Mouse (Mus musculus) stomach, embryonic 16.5 days (tissue): ENCODE measurements around the gene Marf1. TPM values are rescaled to one million over a fixed set of nuclear protein-coding genes. Genes with fewer than 3 reads are reported as not detected.

Source experiments
- ATAC-seq: fragments of 200-750 bp; cut with Nextera tagmentation; 2 replicates; pipeline ENCODE4 v1.8.0; 2017; ENCODE audit warnings: moderate number of reproducible peaks, moderate TSS enrichment; ENCODE audit not compliant: insufficient read depth, low FRiP score
- H3K27ac ChIP-seq: fragments of 300-500 bp; sonication (generic); 2 replicates; pipeline ENCODE4 v1.5.1; 2014; ENCODE audit warnings: low read length
- H3K27me3 ChIP-seq: fragments of 300-500 bp; sonication (generic); 2 replicates; pipeline ENCODE4 v1.6.1; 2014; ENCODE audit warnings: low read length, control low read depth, mixed read lengths; ENCODE audit not compliant: control insufficient read depth, insufficient read depth
- H3K36me3 ChIP-seq: fragments of 300-500 bp; sonication (generic); 2 replicates; pipeline ENCODE4 v1.6.1; 2014; ENCODE audit warnings: low read length; ENCODE audit not compliant: control insufficient read depth, insufficient read depth
- H3K4me1 ChIP-seq: fragments of 300-500 bp; sonication (generic); 2 replicates; pipeline ENCODE4 v1.6.1; 2014; ENCODE audit warnings: low read length, control low read depth, mixed read lengths; ENCODE audit not compliant: control insufficient read depth, insufficient read depth
- H3K4me2 ChIP-seq: fragments of 300-500 bp; sonication (generic); 2 replicates; pipeline ENCODE4 v1.6.1; 2014; ENCODE audit warnings: low read depth, low read length, mixed read lengths
- H3K4me3 ChIP-seq: fragments of 300-500 bp; sonication (generic); replicated peaks from 2 replicates; pipeline ENCODE4 v1.5.1; 2014; ENCODE audit warnings: mild to moderate bottlenecking, low read length
- H3K9ac ChIP-seq: fragments of 300-500 bp; sonication (generic); 2 replicates; pipeline ENCODE4 v1.6.1; 2014; ENCODE audit warnings: low read length
- H3K9me3 ChIP-seq: fragments of 300-500 bp; sonication (generic); replicated peaks from 2 replicates; pipeline ENCODE4 v1.6.1; 2016; ENCODE audit warnings: low read length, control low read depth; ENCODE audit not compliant: control insufficient read depth
- WGBS: fragments of 180-500 bp; shearing (Covaris S2); extraction: QIAGEN DNeasy Blood & Tissue Kit; methylation state at CpG from one replicate; pipeline ENCODE4 v1.1.7; 2014; 5-methylcytosine and 5-hydroxymethylcytosine counted together
- microRNA counts: library from miRNA; unstranded; fragments of <30 nt; microRNA quantifications from one replicate; lab custom pipeline; 2016
- microRNA-seq: library from miRNA; unstranded; fragments of <30 nt; microRNA quantifications from one replicate; pipeline ENCODE4, GENCODE M21; 2016
- polyA plus RNA-seq: library from polyadenylated mRNA; unstranded; fragments of >200 nt; fragmentation: Nextera tagmentation; extraction: Ambion mirVana; gene quantifications from 2 replicates; pipeline ENCODE4 v1.2.1, GENCODE M21; 2015

The Marf1 gene
- polyA plus RNA-seq, 1 experiment from 2014 or later: 14.3 TPM

DNA sequence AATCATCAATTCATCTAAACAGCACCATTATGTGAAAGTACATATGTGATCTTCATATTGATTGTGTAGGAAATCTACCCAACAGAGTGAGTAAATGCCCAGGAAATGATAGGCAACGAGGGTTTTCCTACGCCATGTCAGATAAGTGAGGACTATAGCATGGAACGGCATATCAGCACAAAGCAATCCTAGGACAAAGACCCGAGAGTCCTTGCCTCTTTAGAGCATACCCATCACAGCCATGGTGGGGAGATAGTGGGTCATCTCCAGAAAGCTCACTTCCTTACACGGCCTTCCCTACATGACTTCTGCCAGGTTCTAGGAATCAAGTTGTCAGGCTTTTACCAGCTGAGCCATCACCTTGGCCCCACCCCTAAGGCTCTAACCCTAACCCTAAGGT, 103.3 kb downstream of the Marf1 start:
- ATAC-seq: no peak
- no peak overlapping the region for H3K9ac ChIP-seq
- no peak overlapping the region for H3K27ac ChIP-seq
- H3K36me3 ChIP-seq: no peaks in the 10 kb centered on the region
- H3K4me3 ChIP-seq: no peak overlapping the region
- 67% methylated on average over 5 of the region's 5 CpGs for WGBS
- H3K4me2 ChIP-seq: no peak overlapping the region
- H3K9me3 ChIP-seq: no peaks in the 10 kb centered on the region
- H3K27me3 ChIP-seq: no peaks in the 10 kb centered on the region
- no peaks in the 10 kb centered on the region for H3K4me1 ChIP-seq

MicroRNA genes within 50 kb of the gene (microRNA counts, 519-probe panel; counts per million panel counts)
- 2,874 counts per million, percentile 66 among the panel's probes with 10 or more counts for microRNA mmu-miR-484 (lab: Ali Mortazavi, UCI)

Small RNAs within 50 kb of the gene (microRNA-seq; reads per million reads assigned to microRNA genes)
- gene Gm27671 (not detected), gene Mir484 (2,028 reads per million, percentile 83 among the genes with 10 or more reads in this experiment)

Other genes starting within 250 kb of the Marf1 start
- 2.0 and 2.5 TPM in 2 replicates for gene 2900011O08Rik, start 176.7 kb downstream of the Marf1 start, polyA plus RNA-seq
- gene Ifitm7, start 176.5 kb downstream of the Marf1 start, polyA plus RNA-seq: 0.19 TPM in 1 of 2 replicates, not detected in the other
- 78.9 and 87.3 TPM in 2 replicates for gene Nde1, start 76 bp downstream of the Marf1 start, polyA plus RNA-seq
- 294 and 300 TPM in 2 replicates for gene Myh11, start 128.0 kb upstream of the Marf1 start, polyA plus RNA-seq
- 153 and 154 TPM in 2 replicates for gene Fopnl, start 154.1 kb upstream of the Marf1 start, polyA plus RNA-seq
- gene Abcc1, start 198.2 kb upstream of the Marf1 start, polyA plus RNA-seq: 13.6 and 14.3 TPM in 2 replicates